Mouse (Mus musculus) lung, embryonic 16.5 days (tissue): Measurements from ENCODE around the gene Slc2a9. TPM values are rescaled to one million over a fixed set of nuclear protein-coding genes. Genes with fewer than 3 reads are reported as not detected.

Source experiments
- ATAC-seq: fragments of 200-750 bp; cut with Nextera tagmentation; 2 replicates; pipeline ENCODE4 v1.8.0; 2017; ENCODE audit warnings: low read depth, mild to moderate bottlenecking, moderate library complexity
- H3K27ac ChIP-seq: fragments of 300-500 bp; sonication (generic); 2 replicates; pipeline ENCODE4 v1.5.1; 2014; ENCODE audit warnings: mild to moderate bottlenecking, control low read depth, low read length
- H3K27me3 ChIP-seq: fragments of 300-500 bp; sonication (generic); 2 replicates; pipeline ENCODE4 v1.6.1; 2014; ENCODE audit warnings: low read depth, low read length, mixed read lengths; ENCODE audit not compliant: control insufficient read depth, insufficient read depth
- H3K36me3 ChIP-seq: fragments of 300-500 bp; sonication (generic); 2 replicates; pipeline ENCODE4 v1.6.1; 2014; ENCODE audit warnings: low read length; ENCODE audit not compliant: control insufficient read depth, insufficient read depth
- H3K4me1 ChIP-seq: fragments of 300-500 bp; sonication (generic); replicated peaks from 2 replicates; pipeline ENCODE4 v1.6.1; 2014; ENCODE audit warnings: low read length, mixed read lengths; ENCODE audit not compliant: control insufficient read depth, insufficient read depth
- H3K4me2 ChIP-seq: fragments of 300-500 bp; sonication (generic); 2 replicates; pipeline ENCODE4 v1.6.1; 2014; ENCODE audit warnings: low read depth, low read length, control low read depth
- H3K4me3 ChIP-seq: fragments of 300-500 bp; sonication (generic); 2 replicates; pipeline ENCODE4 v1.5.1; 2014; ENCODE audit warnings: mild to moderate bottlenecking, low read length, control low read depth
- H3K9ac ChIP-seq: fragments of 300-500 bp; sonication (generic); 2 replicates; pipeline ENCODE4 v1.6.1; 2014; ENCODE audit warnings: low read length, control low read depth
- H3K9me3 ChIP-seq: fragments of 300-500 bp; sonication (generic); 2 replicates; pipeline ENCODE4 v1.6.1; 2016; ENCODE audit warnings: low read length; ENCODE audit not compliant: control insufficient read depth
- WGBS: fragments of 180-500 bp; shearing (Covaris S2); extraction: QIAGEN DNeasy Blood & Tissue Kit; methylation state at CpG from one replicate; pipeline ENCODE4 v1.1.7; 2014; 5-methylcytosine and 5-hydroxymethylcytosine counted together
- polyA plus RNA-seq: library from polyadenylated mRNA; unstranded; fragments of >200 nt; fragmentation: Nextera tagmentation; extraction: Ambion mirVana; gene quantifications from 2 replicates; pipeline ENCODE4 v1.2.1, GENCODE M21; 2015

The Slc2a9 gene
- polyA plus RNA-seq, 1 experiment from 2014 or later, result 1.2 TPM

GRCm38 (mm10) chr5:38538508-38538907 is 35.6 kb upstream of the Slc2a9 start:
- 87% methylated on average over 8 of the region's 8 CpGs for WGBS

DNA sequence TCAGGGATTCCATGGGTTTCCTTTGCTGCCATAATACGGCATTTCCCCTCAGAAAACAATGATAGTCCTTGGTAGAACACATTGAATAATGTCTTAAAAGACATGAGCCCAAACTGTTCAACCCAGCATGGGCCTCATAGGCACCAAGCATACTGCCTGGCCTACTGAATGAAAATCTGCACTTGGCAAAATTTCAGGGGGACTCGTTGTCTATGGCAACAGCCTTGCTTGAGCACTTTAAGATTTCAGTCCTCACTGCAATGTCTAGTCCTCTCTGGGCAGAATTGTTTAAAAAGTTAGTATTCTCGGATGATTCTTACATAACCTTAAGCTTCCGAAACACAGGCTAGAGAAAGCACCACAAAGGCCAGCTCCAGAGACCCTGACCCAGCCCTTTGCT is 34.9 kb upstream of the Slc2a9 start:
- Histone ChIP-seq H3K9ac (no peak overlapping the region), H3K27me3 (no peaks in the 10 kb centered on the region), H3K4me1 (no peaks in the 10 kb centered on the region), H3K4me3 (no peak overlapping the region), H3K36me3 (peaks cover 58% of the 10 kb centered on the region), H3K9me3 (no peaks in the 10 kb centered on the region), H3K27ac (no peak overlapping the region), H3K4me2 (no peak overlapping the region)
- 85% methylated on average over 4 of the region's 4 CpGs for WGBS
- ATAC-seq, result no peak

More at GRCm38 (mm10) chr5:38538508-38538907, 35.6 kb upstream of the Slc2a9 start:
- no peak for ATAC-seq
- no peak overlapping the region for H3K9ac ChIP-seq
- H3K9me3 ChIP-seq, result no peaks in the 10 kb centered on the region
- no peak overlapping the region for H3K27ac ChIP-seq
- H3K4me2 ChIP-seq, result no peak overlapping the region
- no peaks in the 10 kb centered on the region for H3K27me3 ChIP-seq
- no peaks in the 10 kb centered on the region for H3K4me1 ChIP-seq
- peaks cover 60% of the 10 kb centered on the region for H3K36me3 ChIP-seq
- no peak overlapping the region for H3K4me3 ChIP-seq

DNA sequence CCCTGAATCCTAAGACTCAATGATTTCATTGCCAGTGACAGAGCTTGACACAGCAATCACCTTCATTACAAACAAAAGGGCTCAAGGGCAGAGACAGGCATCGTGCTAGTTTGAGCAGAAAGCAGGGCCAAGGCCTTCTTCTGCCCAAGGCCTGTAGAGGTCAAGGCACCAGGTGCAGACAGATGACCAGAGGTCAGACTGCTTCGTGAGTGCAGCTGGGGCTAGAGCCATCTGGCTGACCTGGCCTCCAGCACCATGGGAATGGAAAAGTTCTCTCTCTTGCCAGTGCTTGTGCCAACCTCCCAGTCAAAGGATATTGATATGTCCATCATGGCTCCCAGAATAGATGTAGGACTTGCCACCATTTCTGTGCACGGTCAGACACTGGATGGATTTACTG is 33.9 kb upstream of the Slc2a9 start:
- no peaks in the 10 kb centered on the region for H3K27me3 ChIP-seq
- no peaks in the 10 kb centered on the region for H3K4me1 ChIP-seq
- ATAC-seq, result no peak
- H3K4me2 ChIP-seq, result no peak overlapping the region
- H3K27ac ChIP-seq, result no peak overlapping the region
- WGBS, result 82% methylated on average over 3 of the region's 3 CpGs
- no peak overlapping the region for H3K4me3 ChIP-seq
- no peak overlapping the region for H3K9ac ChIP-seq
- no peaks in the 10 kb centered on the region for H3K9me3 ChIP-seq
- H3K36me3 ChIP-seq, result peaks cover 65% of the 10 kb centered on the region

- H3K36me3 ChIP-seq, result peaks cover 86% of the 10 kb centered on the region
- WGBS, result 88% methylated on average over 4 of the region's 4 CpGs
- no peak for ATAC-seq
Observed at GRCm38 (mm10) chr5:38532084-38532483, 29.1 kb upstream of the Slc2a9 start.

DNA sequence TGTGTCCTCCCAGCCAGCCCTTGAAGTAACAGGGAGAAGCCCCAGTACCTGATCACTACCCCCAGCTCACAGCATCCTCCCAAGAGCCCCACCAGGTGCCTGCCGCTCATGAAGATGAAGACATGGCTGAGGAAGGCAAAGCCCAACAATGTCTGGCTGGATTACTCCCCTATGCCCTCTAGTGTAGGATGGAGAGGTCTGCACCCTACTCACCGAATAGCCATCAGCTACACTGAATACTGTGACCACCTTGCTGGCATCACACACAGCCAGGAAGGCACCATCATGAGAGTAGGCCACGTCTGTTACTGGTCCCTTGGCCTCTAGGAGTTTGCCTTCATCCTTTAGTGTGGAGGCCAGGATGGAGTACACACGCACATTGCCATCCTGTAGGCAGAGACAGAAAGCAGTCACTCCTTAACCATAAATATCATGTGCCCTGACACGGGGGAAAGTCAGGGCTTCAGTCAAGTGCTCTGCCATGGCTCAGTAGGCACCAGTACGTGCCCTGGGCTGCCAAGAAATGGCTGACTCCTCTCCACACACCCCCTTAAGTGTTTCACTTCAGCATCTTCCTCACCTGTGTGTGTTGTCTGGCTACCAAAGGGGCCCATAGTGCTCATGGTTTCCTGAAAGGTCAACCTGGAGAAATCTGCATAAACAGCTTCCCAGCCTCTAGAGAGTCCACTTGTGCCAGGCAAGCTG is 26.9 kb upstream of the Slc2a9 start:
- Histone ChIP-seq H3K36me3 (peaks cover 71% of the 10 kb centered on the region), H3K4me2 (no peak overlapping the region), H3K9me3 (no peaks in the 10 kb centered on the region), H3K4me3 (no peak overlapping the region), H3K4me1 (no peaks in the 10 kb centered on the region), H3K27ac (no peak overlapping the region), H3K9ac (no peak overlapping the region), H3K27me3 (no peaks in the 10 kb centered on the region)
- ATAC-seq, result no peak
- WGBS, result 75% methylated on average over 6 of the region's 6 CpGs

More at GRCm38 (mm10) chr5:38532084-38532483, 29.1 kb upstream of the Slc2a9 start:
- Histone ChIP-seq H3K4me2 (no peak overlapping the region), H3K9me3 (no peaks in the 10 kb centered on the region), H3K4me3 (no peak overlapping the region), H3K27ac (no peak overlapping the region), H3K9ac (no peak overlapping the region), H3K4me1 (no peaks in the 10 kb centered on the region), H3K27me3 (no peaks in the 10 kb centered on the region)

DNA sequence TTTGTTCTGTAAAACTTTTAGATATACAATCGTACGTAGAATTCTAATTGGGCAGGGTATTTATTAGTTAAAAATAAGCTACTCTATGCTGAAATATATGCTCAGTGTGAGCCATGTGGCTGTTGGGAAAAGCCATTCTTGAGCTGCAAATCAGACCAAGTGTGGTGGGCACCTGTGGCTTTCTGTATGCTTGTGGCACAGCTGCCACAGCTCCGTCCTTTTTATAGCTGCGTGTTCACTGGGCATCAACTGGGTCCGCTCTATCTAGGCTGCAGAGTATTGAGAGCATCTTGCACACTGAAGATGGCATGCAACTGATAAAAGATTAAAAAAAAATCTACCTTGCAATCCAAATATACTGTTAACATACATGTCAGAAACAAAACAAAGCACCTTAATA is 20.0 kb upstream of the Slc2a9 start:
- Histone ChIP-seq H3K4me2 (no peak overlapping the region), H3K27me3 (no peaks in the 10 kb centered on the region), H3K9ac (no peak overlapping the region), H3K4me1 (no peaks in the 10 kb centered on the region), H3K27ac (no peak overlapping the region), H3K9me3 (no peaks in the 10 kb centered on the region), H3K36me3 (peaks cover 15% of the 10 kb centered on the region), H3K4me3 (no peak overlapping the region)
- 93% methylated on average over 5 of the region's 5 CpGs for WGBS
- no peak for ATAC-seq

- no peak for ATAC-seq
- H3K27ac ChIP-seq, result no peak overlapping the region
- no peaks in the 10 kb centered on the region for H3K9me3 ChIP-seq
- H3K9ac ChIP-seq, result no peak overlapping the region
- peaks cover 2% of the 10 kb centered on the region; the same call in 1 of the 2 replicates for H3K36me3 ChIP-seq
- 53% methylated on average over 1 of the region's 1 CpGs for WGBS
- no peaks in the 10 kb centered on the region for H3K27me3 ChIP-seq
- H3K4me3 ChIP-seq, result no peak overlapping the region
- no peaks in the 10 kb centered on the region; the same call in 1 of the 2 replicates for H3K4me1 ChIP-seq
- no peak overlapping the region for H3K4me2 ChIP-seq
Observed at GRCm38 (mm10) chr5:38520838-38521237, 17.9 kb upstream of the Slc2a9 start.

DNA sequence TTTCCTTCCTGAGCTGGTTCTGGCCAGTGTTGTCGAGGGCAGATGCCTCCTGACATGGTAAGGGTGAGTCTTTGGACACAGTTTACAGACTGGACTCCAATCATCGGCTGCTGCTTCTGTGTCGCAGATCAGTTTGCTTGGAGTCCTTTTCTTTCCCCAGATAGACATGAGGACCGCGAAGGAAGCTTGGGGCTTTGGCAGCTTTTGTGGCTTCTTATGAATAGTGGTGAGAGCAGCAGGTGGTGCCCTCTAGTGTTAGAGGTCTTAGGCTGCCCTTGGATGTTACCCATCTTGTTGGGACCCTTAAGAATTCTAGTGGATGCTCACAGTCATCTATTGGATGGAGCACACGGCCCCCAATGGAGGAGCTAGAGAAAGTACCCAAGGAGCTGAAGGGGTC is 13.3 kb upstream of the Slc2a9 start:
- no peaks in the 10 kb centered on the region for H3K27me3 ChIP-seq
- 53% methylated on average over 6 of the region's 6 CpGs for WGBS
- no peak overlapping the region for H3K9ac ChIP-seq
- no peaks in the 10 kb centered on the region; the same call in 1 of the 2 replicates for H3K4me1 ChIP-seq
- no peaks in the 10 kb centered on the region for H3K9me3 ChIP-seq
- H3K36me3 ChIP-seq, result no peaks in the 10 kb centered on the region
- H3K27ac ChIP-seq, result no peak overlapping the region
- no peak overlapping the region for H3K4me2 ChIP-seq
- ATAC-seq, result no peak
- no peak overlapping the region for H3K4me3 ChIP-seq

DNA sequence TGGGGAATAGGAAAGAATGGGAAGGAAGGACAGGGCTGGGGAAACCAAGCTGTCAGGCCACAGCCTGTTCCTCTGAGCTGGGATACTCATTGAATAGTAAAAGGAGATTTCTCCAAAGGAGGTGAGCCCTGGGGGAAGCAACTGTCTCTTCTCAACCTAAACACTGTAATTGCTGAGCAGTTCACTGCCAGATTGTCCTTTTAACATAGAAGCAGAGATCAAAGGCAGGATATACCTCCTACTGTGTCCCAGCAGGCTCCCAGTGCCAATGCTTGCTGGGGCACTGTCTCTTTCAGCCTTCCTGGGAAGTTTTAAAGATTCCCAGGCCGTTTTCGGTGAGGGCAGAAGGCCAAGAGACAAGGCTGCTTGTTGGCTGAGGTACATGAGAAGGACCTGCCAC is 10.0 kb upstream of the Slc2a9 start:
- Histone ChIP-seq H3K4me1 (no peaks in the 10 kb centered on the region; the same call in 1 of the 2 replicates), H3K27me3 (no peaks in the 10 kb centered on the region), H3K9me3 (no peaks in the 10 kb centered on the region), H3K27ac (no peak overlapping the region), H3K36me3 (no peaks in the 10 kb centered on the region), H3K9ac (no peak overlapping the region), H3K4me2 (no peak overlapping the region), H3K4me3 (no peak overlapping the region)
- ATAC-seq, result no peak
- WGBS, result 12% methylated on average over 2 of the region's 2 CpGs
